Mouse (Mus musculus) left cerebral cortex, adult 2 months (tissue): Measurements from ENCODE around the gene Grin1. TPM values are rescaled to one million over a fixed set of nuclear protein-coding genes. Genes with fewer than 3 reads are reported as not detected.

ENCODE experiments used
- DNase-seq, 2 experiments: peaks; one replicate each; pipeline ENCODE4 v3.0.0; 2021 to 2022; ENCODE audit warnings: low spot score in 2 of 2, mixed read lengths in 1 of 2; ENCODE audit errors: extremely low spot score in 1 of 2
- H3K27ac ChIP-seq: fragments of 200-600 bp; 2 replicates; pipeline ENCODE4 v1.8.1; 2022
- H3K4me3 ChIP-seq: fragments of 200-600 bp; 2 replicates; pipeline ENCODE4 v1.8.1; 2022
- CTCF ChIP-seq: fragments of 200-600 bp; IDR thresholded peaks from 2 replicates; pipeline ENCODE4 v1.8.1; 2022; ENCODE audit warnings: antibody characterized with exemption, mild to moderate bottlenecking, moderate library complexity
- intact Hi-C: fragments of 180-260 bp; cut with DNase I; formaldehyde crosslinking; loops from one replicate; pipeline ENCODE4 v1.15.1; 2025
- total RNA-seq, 2 experiments: library from RNA; stranded (reverse); gene quantifications; 2 replicates each; pipeline ENCODE4 v1.2.3; 2021

The Grin1 gene
- total RNA-seq, 2 experiments from 2014 or later: 452 to 457 TPM

- H3K4me3 ChIP-seq: no peak overlapping the region
- TF ChIP-seq CTCF: peak; percentile 84
- intact Hi-C loops: loop anchor here (1.0 kb wide), 1 partner anchor 49 kb away; no protein-coding TSS in a partner anchor
- peak; percentile 73 for DNase-seq
- H3K27ac ChIP-seq: no peak overlapping the region
These were observed 39.8 kb downstream of the Grin1 start for GRCm38 (mm10) chr2:25278928-25279882.

- DNase-seq: no peak
- TF ChIP-seq CTCF: no peak
- peak overlapping the region; percentile 89 for H3K27ac ChIP-seq
- H3K4me3 ChIP-seq: peak overlapping the region; percentile 91
- intact Hi-C loops: loop anchor here (2.0 kb wide), 1 partner anchor 60 kb away; the partner anchor contains the start of gene Man1b1
These were observed 46.0 kb downstream of the Grin1 start for GRCm38 (mm10) chr2:25273010-25273409.

GRCm38 (mm10) chr2:25272515-25272914 lies 46.5 kb downstream of the Grin1 start:
- H3K27ac ChIP-seq: peak overlapping the region; percentile 89
- peak overlapping the region; percentile 91 for H3K4me3 ChIP-seq
- intact Hi-C loops: loop anchor here (1.0 to 2.0 kb wide), 2 partner anchors 17 to 60 kb away; partner anchors contain the start of genes Man1b1 and Tmem203
- DNase-seq: no peak
- TF ChIP-seq CTCF: no peak

GRCm38 (mm10) chr2:25271827-25272511 lies 47.0 kb downstream of the Grin1 start, which contains the start of the genes Ssna1 and Anapc2:
Ssna1 (minus strand) TSS chr2:25272438.
Anapc2 (plus strand) TSS chr2:25272478.
- peak; percentile 98 to 99 for DNase-seq
- intact Hi-C loops: loop anchor here (1.0 to 2.0 kb wide), 2 partner anchors 17 to 61 kb away; partner anchors contain the start of genes Man1b1 and Tmem203
- Histone ChIP-seq H3K4me3 (peak within 1 kb of the TSS; percentile 91), H3K27ac (peak within 1 kb of the TSS; percentile 89)
- peak; percentile 33 for TF ChIP-seq CTCF

- TF ChIP-seq CTCF: no peak
- intact Hi-C loops: no loop called here
- no peak for DNase-seq
- Histone ChIP-seq H3K4me3 (no peak overlapping the region), H3K27ac (peak overlapping the region; percentile 85)
These were observed 51.2 kb downstream of the Grin1 start for GRCm38 (mm10) chr2:25267746-25268309.

GRCm38 (mm10) chr2:25267241-25267640 lies 51.7 kb downstream of the Grin1 start:
- DNase-seq: no peak
- no peak for TF ChIP-seq CTCF
- intact Hi-C loops: no loop called here
- Histone ChIP-seq H3K4me3 (no peak overlapping the region), H3K27ac (peak overlapping the region; percentile 85)

GRCm38 (mm10) chr2:25266720-25267119 lies 52.3 kb downstream of the Grin1 start:
- no peak for TF ChIP-seq CTCF
- DNase-seq: peak in 1 of 2 experiments; percentile 28
- intact Hi-C loops: no loop called here
- Histone ChIP-seq H3K27ac (peak overlapping the region; percentile 85), H3K4me3 (peak overlapping the region; percentile 86)

- DNase-seq: peak in 1 of 2 experiments; percentile 13
- Histone ChIP-seq H3K27ac (peak overlapping the region; percentile 85), H3K4me3 (peak overlapping the region; percentile 86)
- TF ChIP-seq CTCF: no peak
- intact Hi-C loops: no loop called here
These were observed 52.9 kb downstream of the Grin1 start for GRCm38 (mm10) chr2:25265897-25266656.

- Histone ChIP-seq H3K4me3 (peak overlapping the region; percentile 86), H3K27ac (peak overlapping the region; percentile 85)
- TF ChIP-seq CTCF: no peak
These were observed 54.1 kb downstream of the Grin1 start for GRCm38 (mm10) chr2:25264851-25265250.

GRCm38 (mm10) chr2:25264286-25264660 lies 54.7 kb downstream of the Grin1 start:
- Histone ChIP-seq H3K27ac (peak overlapping the region; percentile 85), H3K4me3 (peak overlapping the region; percentile 86)
- intact Hi-C loops: no loop called here

More at GRCm38 (mm10) chr2:25264851-25265250, 54.1 kb downstream of the Grin1 start:
- peak in 1 of 2 experiments; percentile 11 for DNase-seq
- intact Hi-C loops: no loop called here

More at GRCm38 (mm10) chr2:25264286-25264660, 54.7 kb downstream of the Grin1 start:
- DNase-seq: no peak
- TF ChIP-seq CTCF: no peak
